Mouse (Mus musculus): ENCODE measurements around the gene Pax5. TPM values are rescaled to one million over a fixed set of nuclear protein-coding genes. Genes with fewer than 3 reads are reported as not detected.

The Pax5 gene
- polyA plus RNA-seq, 2 experiments = 0.05 TPM; not detected in 1

DNA sequence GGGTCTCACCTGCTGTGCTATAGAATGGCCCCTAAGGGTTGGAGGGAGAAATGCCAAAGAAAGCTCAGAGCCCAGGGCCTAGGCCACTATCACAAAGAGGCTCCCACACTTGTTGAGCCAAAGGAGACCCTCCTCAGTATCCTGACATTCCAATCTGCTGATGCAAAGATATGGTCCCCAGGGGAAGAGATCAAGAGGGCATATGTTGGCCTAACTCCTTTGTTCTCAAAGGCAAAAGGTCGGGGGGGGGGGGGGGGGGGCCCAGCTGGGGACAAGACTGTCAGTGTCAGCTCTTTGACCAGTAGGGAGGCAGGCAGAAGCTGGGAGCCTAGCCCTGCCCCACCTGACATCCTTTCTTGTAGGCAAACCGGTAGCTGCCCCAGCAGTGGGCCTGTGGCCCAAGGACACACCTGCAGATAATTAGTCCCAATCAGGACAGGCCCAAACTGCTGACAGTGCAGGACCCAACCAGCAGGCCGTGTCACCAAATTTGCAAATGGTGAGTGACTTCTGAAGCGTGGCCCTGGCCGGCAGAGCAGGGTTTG, 108.0 kb downstream of the Pax5 start:
- H3K4me1 ChIP-seq (ENCODE audit: control insufficient read depth, insufficient read depth, low read length) = peaks cover 12% of the 10 kb centered on the region
- no peaks in the 10 kb centered on the region for H3K27me3 ChIP-seq (ENCODE audit: control insufficient read depth, insufficient read depth, low read length)
- DNase-seq (ENCODE audit: low spot score) = no peak
- no peak overlapping the region for H3K27ac ChIP-seq (replicated peaks; ENCODE audit: low read depth, low read length)
- no peak overlapping the region for H3K4me3 ChIP-seq (replicated peaks; ENCODE audit: low read length)
- H3K4me2 ChIP-seq (replicated peaks; ENCODE audit: low read depth, low read length, severe bottlenecking) = no peak overlapping the region
- no peaks in the 10 kb centered on the region for H3K36me3 ChIP-seq (ENCODE audit: control insufficient read depth, insufficient read depth, low read length)
- no peak overlapping the region for H3K9ac ChIP-seq (ENCODE audit: low read depth, low read length, severe bottlenecking)
- no peak for ATAC-seq (ENCODE audit: low FRiP score, low read depth)
- no peak for TF ChIP-seq POLR2A (IDR thresholded peaks at IDR 0.05; ENCODE audit: borderline replicate concordance, extremely low read depth, insufficient read depth, insufficient read length)
- WGBS = 3% methylated on average over 5 of the region's 5 CpGs
- no peaks in the 10 kb centered on the region for H3K9me3 ChIP-seq (ENCODE audit: control insufficient read depth, low read length)

DNA sequence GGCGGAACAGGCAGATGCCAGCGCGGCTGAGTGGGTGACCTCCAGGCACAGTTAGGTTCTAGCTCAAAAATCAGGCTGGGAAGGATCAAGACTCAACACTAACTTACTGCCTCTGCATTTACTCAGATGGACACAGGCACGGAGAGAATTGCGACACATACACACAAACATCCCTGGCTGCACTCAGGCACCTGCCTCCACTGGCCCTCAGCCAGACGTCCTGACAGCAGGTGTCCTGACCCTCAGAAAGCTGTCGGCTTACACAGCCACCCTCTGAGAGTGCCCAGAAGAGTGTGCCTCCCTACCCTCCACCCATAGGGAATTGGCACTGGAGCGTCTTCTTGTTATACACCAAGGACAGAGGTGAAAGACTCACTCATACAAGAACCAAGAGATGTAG, 108.9 kb downstream of the Pax5 start:
- Histone ChIP-seq H3K9ac (ENCODE audit: low read depth, low read length, severe bottlenecking) (peak overlapping the region; percentile 31; the same call in 1 of the 2 replicates), H3K9me3 (ENCODE audit: control insufficient read depth, low read length) (no peaks in the 10 kb centered on the region), H3K27me3 (ENCODE audit: control insufficient read depth, insufficient read depth, low read length) (no peaks in the 10 kb centered on the region), H3K4me1 (ENCODE audit: control insufficient read depth, insufficient read depth, low read length) (peaks cover 12% of the 10 kb centered on the region), H3K27ac (replicated peaks; ENCODE audit: low read depth, low read length) (no peak overlapping the region), H3K4me3 (replicated peaks; ENCODE audit: low read length) (no peak overlapping the region), H3K4me2 (replicated peaks; ENCODE audit: low read depth, low read length, severe bottlenecking) (no peak overlapping the region), H3K36me3 (ENCODE audit: control insufficient read depth, insufficient read depth, low read length) (no peaks in the 10 kb centered on the region)
- no peak for DNase-seq (ENCODE audit: low spot score)
- no peak for ATAC-seq (ENCODE audit: low FRiP score, low read depth)
- no peak for TF ChIP-seq POLR2A (IDR thresholded peaks at IDR 0.05; ENCODE audit: borderline replicate concordance, extremely low read depth, insufficient read depth, insufficient read length)
- 62% methylated on average over 8 of the region's 8 CpGs for WGBS

DNA sequence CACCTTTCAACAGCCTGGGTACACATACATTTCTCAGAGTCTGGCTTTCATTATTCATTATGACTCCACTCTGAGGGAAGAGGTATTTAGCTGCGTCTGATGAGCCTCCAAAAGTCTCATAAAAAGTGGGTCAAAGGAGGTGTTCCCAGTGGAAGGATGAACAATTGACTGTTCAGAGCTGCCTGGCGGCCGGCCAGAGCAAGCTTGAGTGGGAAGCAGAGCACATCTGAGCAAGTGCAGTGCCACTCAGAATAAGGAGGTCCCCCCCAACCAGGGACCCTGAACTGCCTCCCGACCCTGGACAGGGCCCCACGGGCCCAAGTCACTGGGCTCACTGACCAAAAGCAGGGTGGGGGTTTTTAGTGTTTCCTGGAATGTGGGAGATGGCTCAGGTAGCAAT, 109.4 kb downstream of the Pax5 start:
- no peak for TF ChIP-seq POLR2A (IDR thresholded peaks at IDR 0.05; ENCODE audit: borderline replicate concordance, extremely low read depth, insufficient read depth, insufficient read length)
- Histone ChIP-seq H3K27ac (replicated peaks; ENCODE audit: low read depth, low read length) (no peak overlapping the region), H3K4me2 (replicated peaks; ENCODE audit: low read depth, low read length, severe bottlenecking) (0 out of 2 replicates have a peak overlapping the region, but pooled peaks have one; percentile 3), H3K4me1 (ENCODE audit: control insufficient read depth, insufficient read depth, low read length) (peaks cover 12% of the 10 kb centered on the region), H3K9me3 (ENCODE audit: control insufficient read depth, low read length) (no peaks in the 10 kb centered on the region), H3K27me3 (ENCODE audit: control insufficient read depth, insufficient read depth, low read length) (no peaks in the 10 kb centered on the region), H3K36me3 (ENCODE audit: control insufficient read depth, insufficient read depth, low read length) (no peaks in the 10 kb centered on the region), H3K4me3 (replicated peaks; ENCODE audit: low read length) (no peak overlapping the region), H3K9ac (ENCODE audit: low read depth, low read length, severe bottlenecking) (peak overlapping the region; percentile 31; the same call in 1 of the 2 replicates)
- 15% methylated on average over 5 of the region's 5 CpGs for WGBS
- peak; percentile 26 for DNase-seq (ENCODE audit: low spot score)
- no peak for ATAC-seq (ENCODE audit: low FRiP score, low read depth)

- WGBS = 64% methylated on average over 9 of the region's 9 CpGs
- Histone ChIP-seq H3K4me2 (replicated peaks; ENCODE audit: low read depth, low read length, severe bottlenecking) (no peak overlapping the region), H3K9me3 (ENCODE audit: control insufficient read depth, low read length) (no peaks in the 10 kb centered on the region), H3K36me3 (ENCODE audit: control insufficient read depth, insufficient read depth, low read length) (no peaks in the 10 kb centered on the region), H3K4me1 (ENCODE audit: control insufficient read depth, insufficient read depth, low read length) (peaks cover 12% of the 10 kb centered on the region), H3K27ac (replicated peaks; ENCODE audit: low read depth, low read length) (no peak overlapping the region), H3K4me3 (replicated peaks; ENCODE audit: low read length) (no peak overlapping the region), H3K27me3 (ENCODE audit: control insufficient read depth, insufficient read depth, low read length) (no peaks in the 10 kb centered on the region), H3K9ac (ENCODE audit: low read depth, low read length, severe bottlenecking) (no peak overlapping the region)
- DNase-seq (ENCODE audit: low spot score) = no peak
- TF ChIP-seq POLR2A (IDR thresholded peaks at IDR 0.05; ENCODE audit: borderline replicate concordance, extremely low read depth, insufficient read depth, insufficient read length) = no peak
- no peak for ATAC-seq (ENCODE audit: low FRiP score, low read depth)
Observed at GRCm38 (mm10) chr4:44597965-44598364, 112.3 kb downstream of the Pax5 start.

DNA sequence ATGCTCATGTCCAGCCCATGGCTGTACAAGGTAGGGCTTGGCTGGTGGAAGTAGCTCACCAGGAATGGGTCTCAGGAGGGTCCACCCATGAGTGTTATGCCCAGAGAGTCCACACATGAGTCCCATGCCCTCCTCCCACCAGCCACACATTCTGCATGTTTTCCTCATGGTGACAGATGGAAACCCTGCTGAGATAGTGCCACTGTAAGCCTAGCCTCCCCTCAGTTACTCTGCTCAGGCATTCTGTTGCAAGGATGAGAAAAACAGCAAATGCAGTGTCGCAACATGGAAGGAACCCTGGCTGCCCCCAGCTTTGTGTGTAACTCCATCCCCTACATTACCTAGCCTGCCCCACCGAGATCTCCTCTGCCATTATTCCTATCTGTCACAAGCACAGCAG, 117.2 kb downstream of the Pax5 start:
- Histone ChIP-seq H3K4me1 (ENCODE audit: control insufficient read depth, insufficient read depth, low read length) (no peaks in the 10 kb centered on the region), H3K4me2 (replicated peaks; ENCODE audit: low read depth, low read length, severe bottlenecking) (no peak overlapping the region), H3K4me3 (replicated peaks; ENCODE audit: low read length) (no peak overlapping the region), H3K9me3 (ENCODE audit: control insufficient read depth, low read length) (no peaks in the 10 kb centered on the region), H3K36me3 (ENCODE audit: control insufficient read depth, insufficient read depth, low read length) (no peaks in the 10 kb centered on the region), H3K27me3 (ENCODE audit: control insufficient read depth, insufficient read depth, low read length) (no peaks in the 10 kb centered on the region), H3K9ac (ENCODE audit: low read depth, low read length, severe bottlenecking) (no peak overlapping the region), H3K27ac (replicated peaks; ENCODE audit: low read depth, low read length) (no peak overlapping the region)
- TF ChIP-seq POLR2A (IDR thresholded peaks at IDR 0.05; ENCODE audit: borderline replicate concordance, extremely low read depth, insufficient read depth, insufficient read length) = no peak
- 87% methylated on average over 2 of the region's 2 CpGs for WGBS
- ATAC-seq (ENCODE audit: low FRiP score, low read depth) (no peak), DNase-seq (ENCODE audit: low spot score) (no peak)

DNA sequence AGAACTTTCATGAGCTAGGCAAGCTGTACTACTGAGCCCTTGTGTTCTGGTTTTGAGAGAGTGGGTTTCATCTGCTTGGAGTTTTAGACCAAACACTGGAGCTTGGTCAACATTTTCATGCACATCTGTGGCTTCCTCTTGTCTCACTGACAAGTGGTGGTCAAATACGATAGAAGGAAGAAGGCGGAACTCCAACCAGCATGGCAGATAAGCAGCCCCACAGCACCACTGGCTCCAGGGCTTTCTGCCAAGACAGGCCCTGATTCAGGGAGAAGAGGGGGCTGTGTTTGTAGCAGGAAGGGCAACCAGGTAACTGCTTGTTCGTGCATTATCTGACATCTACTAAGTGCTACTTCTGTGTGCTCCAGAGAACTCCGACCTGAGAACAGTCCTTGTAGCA, 127.6 kb downstream of the Pax5 start:
- H3K4me1 ChIP-seq (ENCODE audit: control insufficient read depth, insufficient read depth, low read length) = no peaks in the 10 kb centered on the region
- no peak overlapping the region for H3K27ac ChIP-seq (replicated peaks; ENCODE audit: low read depth, low read length)
- H3K36me3 ChIP-seq (ENCODE audit: control insufficient read depth, insufficient read depth, low read length) = no peaks in the 10 kb centered on the region
- no peaks in the 10 kb centered on the region for H3K9me3 ChIP-seq (ENCODE audit: control insufficient read depth, low read length)
- DNase-seq (ENCODE audit: low spot score) (no peak), ATAC-seq (ENCODE audit: low FRiP score, low read depth) (no peak)
- H3K27me3 ChIP-seq (ENCODE audit: control insufficient read depth, insufficient read depth, low read length) = no peaks in the 10 kb centered on the region
- WGBS = 80% methylated on average over 4 of the region's 4 CpGs
- no peak for TF ChIP-seq POLR2A (IDR thresholded peaks at IDR 0.05; ENCODE audit: borderline replicate concordance, extremely low read depth, insufficient read depth, insufficient read length)
- H3K9ac ChIP-seq (ENCODE audit: low read depth, low read length, severe bottlenecking) = no peak overlapping the region
- no peak overlapping the region for H3K4me3 ChIP-seq (replicated peaks; ENCODE audit: low read length)
- no peak overlapping the region for H3K4me2 ChIP-seq (replicated peaks; ENCODE audit: low read depth, low read length, severe bottlenecking)

All from limb, embryonic 14.5 days (tissue).